Mouse (Mus musculus) forebrain, embryonic 14.5 days (tissue): ENCODE results near the gene Pitpnm3. TPM values are rescaled to one million over a fixed set of nuclear protein-coding genes. Genes with fewer than 3 reads are reported as not detected.

Experiments used
- ATAC-seq: fragments of 200-750 bp; cut with Nextera tagmentation; 2 replicates; pipeline ENCODE4 v1.8.0; 2017; ENCODE audit warnings: mild to moderate bottlenecking, moderate library complexity
- DNase-seq: peaks from one replicate; pipeline ENCODE4 v3.0.0-alpha.2; 2015; ENCODE audit warnings: low spot score
- H3K27ac ChIP-seq: fragments of 300-500 bp; sonication (generic); 2 replicates; pipeline ENCODE4 v1.5.1; 2014; ENCODE audit warnings: low read depth, mild to moderate bottlenecking, control low read depth, low read length, moderate library complexity
- H3K27me3 ChIP-seq: fragments of 300-500 bp; sonication (generic); replicated peaks from 2 replicates; pipeline ENCODE4 v1.6.1; 2014; ENCODE audit warnings: low read length, control low read depth, mixed read lengths; ENCODE audit not compliant: control insufficient read depth, insufficient read depth
- H3K36me3 ChIP-seq: fragments of 300-500 bp; sonication (generic); 2 replicates; pipeline ENCODE4 v1.6.1; 2014; ENCODE audit warnings: low read length, control low read depth; ENCODE audit not compliant: control insufficient read depth, insufficient read depth
- H3K4me1 ChIP-seq: fragments of 300-500 bp; sonication (generic); 2 replicates; pipeline ENCODE4 v1.6.1; 2014; ENCODE audit warnings: antibody characterized with exemption, low read length, control low read depth; ENCODE audit not compliant: control insufficient read depth, insufficient read depth
- H3K4me2 ChIP-seq: fragments of 300-500 bp; sonication (generic); 2 replicates; pipeline ENCODE4 v1.6.1; 2014; ENCODE audit warnings: mild to moderate bottlenecking, control low read depth, low read length
- H3K4me3 ChIP-seq: fragments of 300-500 bp; sonication (generic); 2 replicates; pipeline ENCODE4 v1.5.1; 2014; ENCODE audit warnings: low read depth, low read length, control low read depth
- H3K9ac ChIP-seq: fragments of 300-500 bp; sonication (generic); 2 replicates; pipeline ENCODE4 v1.6.1; 2014; ENCODE audit warnings: mild to moderate bottlenecking, low read length, control low read depth, moderate library complexity
- H3K9me3 ChIP-seq: fragments of 300-500 bp; sonication (generic); replicated peaks from 2 replicates; pipeline ENCODE4 v1.6.1; 2016; ENCODE audit warnings: low read length, control low read depth, mixed read lengths; ENCODE audit not compliant: control insufficient read depth
- WGBS: fragments of 180-500 bp; shearing (Covaris S2); extraction: QIAGEN DNeasy Blood & Tissue Kit; methylation state at CpG from one replicate; pipeline ENCODE4 v1.1.7; 2014; 5-methylcytosine and 5-hydroxymethylcytosine counted together
- polyA plus RNA-seq: library from polyadenylated mRNA; unstranded; fragments of >200 nt; fragmentation: Nextera tagmentation; extraction: Ambion mirVana; gene quantifications from 2 replicates; pipeline ENCODE4 v1.2.1, GENCODE M21; 2014

The Pitpnm3 gene
- polyA plus RNA-seq, 1 experiment from 2014 or later = 0.94 TPM

DNA sequence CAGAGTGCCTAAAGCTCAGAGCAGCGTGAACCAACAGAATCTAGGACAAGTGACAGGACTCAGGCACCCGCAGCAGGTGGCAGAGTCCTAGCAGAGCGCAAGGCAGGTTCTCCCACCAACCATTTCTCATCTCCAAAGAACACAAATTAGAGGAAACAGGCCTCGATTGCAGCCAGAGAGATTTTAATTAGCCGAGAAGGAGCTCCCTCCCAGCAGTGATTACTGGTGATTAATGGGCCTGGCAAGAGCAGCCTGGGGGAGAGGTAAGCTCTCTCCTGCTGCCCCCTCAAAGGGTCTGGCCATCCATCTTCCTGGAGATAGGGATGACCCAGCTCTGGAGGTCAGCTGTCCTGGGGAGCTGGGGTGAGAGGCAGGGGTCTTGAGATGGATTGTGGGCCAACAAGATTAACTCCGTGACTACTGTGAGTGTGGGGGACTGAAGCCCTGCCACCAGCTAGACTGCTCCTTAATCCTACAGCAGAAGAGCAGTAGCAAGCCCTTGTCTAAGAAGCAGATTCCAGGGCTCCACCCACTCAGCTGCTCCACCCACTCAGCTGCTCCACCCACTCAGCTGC, 63.2 kb downstream of the Pitpnm3 start:
- WGBS = 35% methylated on average over 6 of the region's 6 CpGs
- H3K9me3 ChIP-seq = no peaks in the 10 kb centered on the region
- H3K4me2 ChIP-seq = no peak overlapping the region
- no peak overlapping the region for H3K27ac ChIP-seq
- no peaks in the 10 kb centered on the region for H3K27me3 ChIP-seq
- ATAC-seq (no peak), DNase-seq (peak; percentile 35)
- no peak overlapping the region for H3K9ac ChIP-seq
- H3K4me3 ChIP-seq = no peak overlapping the region
- H3K36me3 ChIP-seq = no peaks in the 10 kb centered on the region
- H3K4me1 ChIP-seq = no peaks in the 10 kb centered on the region; the same call in 1 of the 2 replicates

DNA sequence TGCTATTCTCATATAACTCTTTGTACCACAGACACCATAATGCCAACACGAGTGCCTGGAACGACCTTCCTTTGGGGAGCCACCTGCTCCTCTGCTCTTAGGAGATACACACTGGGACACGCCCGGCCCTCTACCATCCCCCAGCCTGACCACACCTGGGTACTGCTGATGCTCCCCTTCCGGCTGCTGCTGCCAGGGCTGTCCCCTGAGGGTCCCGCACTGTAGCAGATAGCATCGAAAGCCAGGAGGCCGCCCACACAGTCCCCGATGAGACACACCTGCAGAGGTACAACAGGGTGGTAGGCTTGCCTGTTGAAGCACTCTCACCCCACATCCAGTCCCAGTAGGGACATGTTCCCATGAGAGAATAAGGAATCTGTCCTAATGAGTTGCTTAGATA, 64.8 kb downstream of the Pitpnm3 start:
- WGBS = 90% methylated on average over 9 of the region's 9 CpGs
- Histone ChIP-seq H3K27me3 (no peaks in the 10 kb centered on the region), H3K9ac (no peak overlapping the region), H3K4me3 (no peak overlapping the region), H3K27ac (no peak overlapping the region), H3K4me2 (no peak overlapping the region), H3K9me3 (no peaks in the 10 kb centered on the region), H3K36me3 (no peaks in the 10 kb centered on the region), H3K4me1 (peaks cover 8% of the 10 kb centered on the region; the same call in 1 of the 2 replicates)
- ATAC-seq = no peak
- DNase-seq = no peak

DNA sequence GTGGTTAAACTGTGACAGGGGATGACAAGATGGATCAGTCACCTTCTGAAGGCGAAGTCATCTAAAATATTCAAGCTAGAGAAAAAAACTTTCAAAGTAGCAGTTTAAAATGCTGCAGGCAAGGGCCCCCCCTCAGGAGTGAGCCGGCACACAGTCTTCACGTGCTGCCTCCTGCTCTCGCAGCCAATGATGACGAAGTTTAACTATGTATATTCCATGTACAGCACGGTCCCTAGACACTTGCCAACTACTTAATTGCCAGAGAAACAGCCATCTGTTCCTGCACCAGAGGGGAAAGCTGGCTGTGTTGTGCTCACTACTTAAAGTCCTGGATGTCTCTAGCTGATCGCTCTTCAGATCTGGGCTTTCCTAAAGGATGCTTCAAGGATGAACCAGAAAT, 67.6 kb downstream of the Pitpnm3 start:
- no peaks in the 10 kb centered on the region for H3K27me3 ChIP-seq
- no peak overlapping the region for H3K4me2 ChIP-seq
- peaks cover 14% of the 10 kb centered on the region; the same call in 1 of the 2 replicates for H3K4me1 ChIP-seq
- H3K4me3 ChIP-seq = no peak overlapping the region
- ATAC-seq (peak; percentile 80), DNase-seq (peak; percentile 93)
- no peaks in the 10 kb centered on the region for H3K36me3 ChIP-seq
- WGBS = 49% methylated on average over 7 of the region's 7 CpGs
- no peaks in the 10 kb centered on the region; the same call in 1 of the 2 replicates for H3K9me3 ChIP-seq
- no peak overlapping the region; the same call in 1 of the 2 replicates for H3K9ac ChIP-seq
- H3K27ac ChIP-seq = peak overlapping the region; percentile 75

DNA sequence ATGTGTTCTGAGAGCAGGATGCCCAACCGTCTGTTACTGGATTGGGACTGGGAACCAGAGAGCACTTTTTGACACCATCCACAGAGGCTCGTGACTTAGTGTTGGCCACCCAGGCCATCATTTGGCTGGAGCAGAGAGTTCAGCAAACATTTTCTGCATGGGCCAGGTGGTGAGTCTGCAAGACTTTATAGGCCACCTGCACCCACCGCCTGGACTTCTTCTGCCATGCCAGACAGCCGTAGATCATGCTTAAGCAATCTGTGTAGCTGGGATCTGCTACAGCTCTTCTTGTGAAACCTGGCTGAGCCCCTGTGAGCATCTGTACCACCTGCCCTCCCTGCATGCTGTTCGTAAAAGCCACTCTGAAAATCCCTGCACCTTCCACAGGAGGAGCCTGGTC, 68.3 kb downstream of the Pitpnm3 start:
- no peak overlapping the region; the same call in 1 of the 2 replicates for H3K9ac ChIP-seq
- 0 out of 2 replicates have a peak, but pooled peaks have one; percentile 24 for ATAC-seq
- H3K4me1 ChIP-seq = peaks cover 14% of the 10 kb centered on the region; the same call in 1 of the 2 replicates
- 61% methylated on average over 5 of the region's 5 CpGs for WGBS
- no peaks in the 10 kb centered on the region for H3K27me3 ChIP-seq
- DNase-seq = peak; percentile 58
- H3K4me3 ChIP-seq = no peak overlapping the region
- no peaks in the 10 kb centered on the region for H3K36me3 ChIP-seq
- peak overlapping the region; percentile 75 for H3K27ac ChIP-seq
- no peaks in the 10 kb centered on the region; the same call in 1 of the 2 replicates for H3K9me3 ChIP-seq
- H3K4me2 ChIP-seq = no peak overlapping the region

DNA sequence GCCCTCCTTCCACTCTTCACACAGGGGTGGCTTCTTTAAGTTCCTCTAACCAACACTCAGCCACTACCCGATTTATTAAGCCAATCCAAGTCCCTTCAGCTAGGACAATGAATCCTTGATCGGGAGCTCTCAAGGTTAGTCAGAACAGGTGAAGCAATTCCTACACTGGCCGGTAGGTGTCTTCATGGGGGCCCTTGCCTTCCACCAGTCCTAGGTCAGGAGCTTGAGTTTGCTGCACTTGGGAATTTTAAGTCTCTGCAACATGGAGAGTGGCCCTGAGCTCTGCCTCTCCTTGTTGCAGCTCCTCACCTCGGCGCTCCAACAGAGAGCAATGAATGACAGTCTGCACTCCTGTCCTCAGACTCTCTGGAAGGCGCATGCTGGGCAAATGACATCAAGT, 69.2 kb downstream of the Pitpnm3 start:
- H3K27ac ChIP-seq = peak overlapping the region; percentile 75; the same call in 1 of the 2 replicates
- H3K4me3 ChIP-seq = no peak overlapping the region
- H3K9me3 ChIP-seq = no peaks in the 10 kb centered on the region; the same call in 1 of the 2 replicates
- DNase-seq (peak; percentile 46), ATAC-seq (no peak)
- H3K4me2 ChIP-seq = no peak overlapping the region
- H3K27me3 ChIP-seq = no peaks in the 10 kb centered on the region
- 31% methylated on average over 6 of the region's 6 CpGs for WGBS
- H3K36me3 ChIP-seq = no peaks in the 10 kb centered on the region
- H3K9ac ChIP-seq = no peak overlapping the region
- H3K4me1 ChIP-seq = peaks cover 14% of the 10 kb centered on the region; the same call in 1 of the 2 replicates

DNA sequence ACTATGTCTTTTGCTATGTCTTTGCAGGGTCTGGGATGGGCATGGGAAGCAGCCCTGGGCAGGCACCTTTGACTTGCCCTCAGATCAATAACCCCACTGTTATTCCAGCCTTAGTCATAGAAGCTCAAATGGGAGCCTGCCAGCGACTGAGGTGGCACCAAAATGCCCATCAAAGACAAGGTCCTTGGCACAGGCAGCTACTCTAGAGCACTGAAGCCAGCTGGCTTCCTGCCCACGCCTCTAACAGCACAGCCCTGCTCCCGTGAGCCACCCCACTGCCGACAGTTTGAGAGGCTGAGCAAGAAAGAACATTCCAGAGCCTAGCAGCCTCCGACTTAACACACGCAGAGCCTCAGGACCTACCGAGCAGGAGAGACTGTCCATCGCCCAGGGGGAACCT, 70.5 kb downstream of the Pitpnm3 start:
- H3K4me2 ChIP-seq = no peak overlapping the region
- no peaks in the 10 kb centered on the region for H3K36me3 ChIP-seq
- H3K9ac ChIP-seq = no peak overlapping the region
- peaks cover 14% of the 10 kb centered on the region; the same call in 1 of the 2 replicates for H3K4me1 ChIP-seq
- H3K27ac ChIP-seq = no peak overlapping the region
- peak; percentile 88 for DNase-seq
- ATAC-seq = peak; percentile 64
- no peak overlapping the region for H3K4me3 ChIP-seq
- 42% methylated on average over 8 of the region's 8 CpGs for WGBS
- H3K27me3 ChIP-seq = no peaks in the 10 kb centered on the region
- H3K9me3 ChIP-seq = no peaks in the 10 kb centered on the region; the same call in 1 of the 2 replicates

DNA sequence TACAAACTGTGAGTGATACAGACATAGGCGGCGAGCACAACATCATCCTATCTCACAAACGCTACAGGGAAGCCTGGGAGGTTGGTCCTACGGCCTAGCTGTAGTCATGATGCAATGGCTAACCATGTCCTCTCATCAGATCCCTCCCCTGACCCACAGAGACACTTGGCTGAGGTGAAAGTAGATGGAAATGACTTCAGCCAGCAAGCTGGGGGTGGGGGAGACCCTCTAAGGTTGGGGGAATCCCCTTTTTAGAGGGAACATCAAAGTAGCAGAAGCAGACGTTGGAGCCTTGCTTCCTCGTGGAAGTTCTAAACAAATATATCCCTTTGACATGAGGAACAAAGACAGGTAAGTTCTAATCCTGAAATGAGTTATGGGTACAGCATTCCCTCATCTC, 71.2 kb downstream of the Pitpnm3 start:
- ATAC-seq = no peak
- H3K9me3 ChIP-seq = no peaks in the 10 kb centered on the region; the same call in 1 of the 2 replicates
- no peak overlapping the region for H3K9ac ChIP-seq
- H3K36me3 ChIP-seq = no peaks in the 10 kb centered on the region
- no peaks in the 10 kb centered on the region for H3K27me3 ChIP-seq
- H3K27ac ChIP-seq = no peak overlapping the region
- H3K4me3 ChIP-seq = no peak overlapping the region
- no peak for DNase-seq
- 83% methylated on average over 6 of the region's 6 CpGs for WGBS
- no peak overlapping the region for H3K4me2 ChIP-seq
- peaks cover 14% of the 10 kb centered on the region; the same call in 1 of the 2 replicates for H3K4me1 ChIP-seq

DNA sequence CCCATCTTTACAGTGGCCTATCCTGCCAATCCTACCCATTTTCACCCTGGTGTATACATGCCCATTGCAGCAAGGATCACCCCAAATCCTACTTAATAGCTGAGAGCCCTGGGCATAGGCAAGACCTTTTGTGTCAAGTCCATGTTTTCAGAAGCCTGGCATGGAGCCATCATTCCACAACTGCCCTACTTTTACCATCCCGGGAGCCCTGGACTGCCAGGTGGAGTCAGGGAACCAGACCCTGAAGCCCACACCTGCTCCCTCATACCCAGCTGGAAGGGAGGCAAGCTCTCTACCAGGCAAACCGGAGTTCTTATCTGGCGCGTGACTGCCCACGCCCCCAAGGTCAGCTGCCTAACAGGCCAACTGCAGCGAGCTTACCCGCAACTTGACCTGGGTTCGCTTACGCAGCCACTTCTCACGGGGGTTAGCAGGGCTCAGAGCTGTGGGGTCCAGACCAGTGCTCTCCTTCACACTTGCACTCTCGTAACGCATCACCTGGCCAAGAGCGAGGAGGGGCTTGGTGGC, 74.4 kb downstream of the Pitpnm3 start:
- DNase-seq (no peak), ATAC-seq (no peak)
- no peak overlapping the region for H3K4me3 ChIP-seq
- no peaks in the 10 kb centered on the region for H3K27me3 ChIP-seq
- no peak overlapping the region for H3K27ac ChIP-seq
- H3K4me2 ChIP-seq = no peak overlapping the region
- no peaks in the 10 kb centered on the region; the same call in 1 of the 2 replicates for H3K9me3 ChIP-seq
- 83% methylated on average over 13 of the region's 13 CpGs for WGBS
- peaks cover 6% of the 10 kb centered on the region; the same call in 1 of the 2 replicates for H3K4me1 ChIP-seq
- no peaks in the 10 kb centered on the region for H3K36me3 ChIP-seq
- H3K9ac ChIP-seq = no peak overlapping the region

DNA sequence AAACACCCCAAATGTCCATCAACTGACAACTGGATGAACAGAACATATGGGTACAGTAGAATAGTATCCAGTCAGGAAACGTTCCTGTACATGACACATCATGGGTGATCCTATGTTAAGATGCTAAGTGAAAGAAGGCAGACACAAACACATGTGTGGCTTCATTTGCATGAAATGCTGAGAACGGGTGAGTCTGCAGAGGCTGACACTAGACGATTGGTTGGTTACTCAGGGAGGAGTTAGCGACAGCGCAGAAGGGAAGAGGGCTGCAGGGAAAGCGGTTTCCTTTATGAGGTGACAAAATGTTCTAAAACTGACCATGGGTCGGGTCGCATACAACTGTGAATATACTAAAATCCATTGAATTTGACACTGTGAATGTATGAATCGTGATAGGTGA, 75.2 kb downstream of the Pitpnm3 start:
- H3K9me3 ChIP-seq = no peaks in the 10 kb centered on the region; the same call in 1 of the 2 replicates
- no peak overlapping the region for H3K27ac ChIP-seq
- no peak overlapping the region for H3K4me3 ChIP-seq
- no peak overlapping the region for H3K4me2 ChIP-seq
- H3K36me3 ChIP-seq = no peaks in the 10 kb centered on the region
- H3K9ac ChIP-seq = no peak overlapping the region
- H3K27me3 ChIP-seq = no peaks in the 10 kb centered on the region
- 79% methylated on average over 9 of the region's 9 CpGs for WGBS
- DNase-seq (no peak), ATAC-seq (no peak)
- peaks cover 5% of the 10 kb centered on the region; the same call in 1 of the 2 replicates for H3K4me1 ChIP-seq
